Mouse (Mus musculus): Measurements from ENCODE around the gene Adamts18. TPM values are rescaled to one million over a fixed set of nuclear protein-coding genes. Genes with fewer than 3 reads are reported as not detected.

Gene Adamts18
- polyA plus RNA-seq, 1 experiment from 2014 or later = 0.90 TPM

DNA sequence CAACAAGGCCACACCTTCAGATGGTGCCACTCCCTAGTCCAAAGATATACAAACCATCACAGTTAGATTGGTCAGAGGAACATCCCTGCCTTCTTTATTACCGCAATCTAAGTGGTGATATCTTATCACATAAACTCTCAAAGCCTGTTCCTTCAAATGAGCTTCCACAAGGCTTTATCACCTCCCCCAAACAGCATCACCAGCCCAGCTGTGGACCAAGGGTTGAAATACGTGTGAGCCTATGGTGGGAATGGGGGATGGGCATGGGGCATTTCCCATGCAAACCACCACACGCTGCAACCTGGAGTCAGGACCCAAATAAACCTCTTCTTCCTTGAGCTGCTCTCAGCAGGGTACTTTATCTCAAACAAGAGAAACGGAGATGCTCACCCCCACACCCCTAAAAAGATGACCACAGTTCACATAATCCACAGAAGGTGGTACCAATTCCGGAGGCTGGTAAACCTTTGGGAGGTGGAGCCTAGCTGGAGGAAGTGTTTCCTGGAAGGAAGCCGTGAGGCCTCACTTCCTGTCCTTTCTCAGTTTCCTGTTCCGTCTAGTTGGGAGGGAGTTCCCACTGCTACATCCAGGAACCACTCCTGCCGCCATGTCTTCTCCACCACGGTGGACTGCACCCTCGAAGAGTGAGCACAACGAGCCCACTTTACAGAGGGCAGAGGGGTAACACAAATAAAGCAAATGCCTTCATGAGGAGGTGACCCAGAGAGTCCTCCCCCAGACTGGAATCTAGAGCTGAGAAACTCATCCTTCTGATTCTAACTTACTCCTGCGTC lies 11.5 kb upstream of the Adamts18 start:
- H3K4me3 ChIP-seq (ENCODE audit: low read depth, low read length) = no peak overlapping the region
- no peaks in the 10 kb centered on the region for H3K9me3 ChIP-seq (ENCODE audit: control insufficient read depth, low read length)
- no peaks in the 10 kb centered on the region for H3K27me3 ChIP-seq (ENCODE audit: control insufficient read depth, insufficient read depth, low read length)
- WGBS = 88% methylated on average over 12 of the region's 12 CpGs
- no peak for TF ChIP-seq CTCF (IDR thresholded peaks at IDR 0.05; ENCODE audit: low read depth)
- no peak for TF ChIP-seq EP300 (optimal IDR thresholded peaks at IDR 0.05)
- H3K27ac ChIP-seq (replicated peaks) = no peak overlapping the region
- no peak overlapping the region for H3K9ac ChIP-seq (ENCODE audit: low read length)
- H3K4me1 ChIP-seq (replicated peaks; ENCODE audit: control insufficient read depth, insufficient read depth) = no peaks in the 10 kb centered on the region
- H3K36me3 ChIP-seq (ENCODE audit: control insufficient read depth, insufficient read depth, low read length) = no peaks in the 10 kb centered on the region
- no peak overlapping the region for H3K4me2 ChIP-seq (replicated peaks; ENCODE audit: low read depth)
- ATAC-seq (ENCODE audit: low FRiP score, low TSS enrichment) (no peak), DNase-seq (ENCODE audit: low spot score) (no peak)

DNA sequence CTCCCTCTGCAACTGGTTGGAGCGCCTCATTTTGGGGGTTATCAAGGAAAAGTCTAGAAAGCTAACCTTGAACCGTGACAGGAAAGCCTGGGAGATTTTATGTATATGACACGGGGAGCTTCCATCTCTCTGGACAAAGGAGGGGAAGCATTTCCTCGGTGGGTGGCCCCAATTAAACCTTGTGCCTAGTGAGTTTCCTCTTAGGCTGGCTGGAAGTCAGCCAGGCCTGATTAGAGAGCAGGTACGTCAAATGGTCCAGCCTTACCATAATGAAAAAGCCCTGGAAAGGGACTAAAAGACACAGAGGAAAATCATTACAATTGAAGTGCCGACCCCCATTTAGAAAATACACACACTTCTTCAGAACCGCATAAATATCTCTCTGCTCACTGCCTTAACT lies 10.3 kb upstream of the Adamts18 start:
- Histone ChIP-seq H3K36me3 (ENCODE audit: control insufficient read depth, insufficient read depth, low read length) (no peaks in the 10 kb centered on the region), H3K27ac (replicated peaks) (no peak overlapping the region), H3K4me2 (replicated peaks; ENCODE audit: low read depth) (no peak overlapping the region), H3K9me3 (ENCODE audit: control insufficient read depth, low read length) (no peaks in the 10 kb centered on the region), H3K9ac (ENCODE audit: low read length) (no peak overlapping the region), H3K4me3 (ENCODE audit: low read depth, low read length) (no peak overlapping the region), H3K4me1 (replicated peaks; ENCODE audit: control insufficient read depth, insufficient read depth) (no peaks in the 10 kb centered on the region), H3K27me3 (ENCODE audit: control insufficient read depth, insufficient read depth, low read length) (no peaks in the 10 kb centered on the region)
- WGBS = 59% methylated on average over 7 of the region's 7 CpGs
- DNase-seq (ENCODE audit: low spot score) (no peak), ATAC-seq (ENCODE audit: low FRiP score, low TSS enrichment) (no peak)
- TF ChIP-seq CTCF (IDR thresholded peaks at IDR 0.05; ENCODE audit: low read depth) = no peak
- TF ChIP-seq EP300 (optimal IDR thresholded peaks at IDR 0.05) = no peak

DNA sequence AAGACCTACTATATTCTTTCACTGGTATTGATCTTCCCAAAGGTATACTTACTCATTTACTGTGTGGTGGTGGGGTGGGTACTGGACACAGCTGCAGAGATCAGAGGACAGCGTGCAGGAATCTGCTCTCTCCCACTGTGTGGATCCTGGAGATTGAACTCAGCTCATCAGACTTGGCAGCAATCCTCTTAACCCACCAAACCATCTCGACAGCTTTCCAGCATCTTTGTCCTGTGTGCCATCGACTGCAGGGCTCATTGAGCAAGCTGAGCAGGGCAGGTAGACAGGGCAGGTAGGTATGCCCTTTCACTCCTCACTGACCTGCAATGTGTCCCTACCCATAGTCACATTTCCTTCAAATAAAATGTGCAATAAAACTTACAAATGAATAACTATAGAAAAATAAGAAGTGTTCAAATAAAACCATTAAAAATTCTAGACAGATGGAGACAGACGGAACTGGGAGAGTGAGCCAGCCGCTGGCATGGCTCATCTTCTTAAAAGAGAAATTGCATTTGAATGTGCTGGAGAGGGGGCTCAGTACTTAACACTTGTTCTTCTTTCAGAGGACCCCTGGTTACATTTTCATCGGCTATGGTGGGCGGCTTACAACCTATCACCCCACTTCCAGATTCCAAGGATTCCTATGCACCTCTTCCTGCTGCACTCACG lies 6.2 kb upstream of the Adamts18 start:
- DNase-seq (ENCODE audit: low spot score) = no peak
- Histone ChIP-seq H3K36me3 (ENCODE audit: control insufficient read depth, insufficient read depth, low read length) (no peaks in the 10 kb centered on the region), H3K27ac (replicated peaks) (no peak overlapping the region), H3K4me3 (ENCODE audit: low read depth, low read length) (no peak overlapping the region), H3K9me3 (ENCODE audit: control insufficient read depth, low read length) (no peaks in the 10 kb centered on the region), H3K4me2 (replicated peaks; ENCODE audit: low read depth) (no peak overlapping the region), H3K27me3 (ENCODE audit: control insufficient read depth, insufficient read depth, low read length) (no peaks in the 10 kb centered on the region), H3K9ac (ENCODE audit: low read length) (no peak overlapping the region), H3K4me1 (replicated peaks; ENCODE audit: control insufficient read depth, insufficient read depth) (no peaks in the 10 kb centered on the region)
- WGBS = 86% methylated on average over 8 of the region's 8 CpGs
- TF ChIP-seq EP300 (optimal IDR thresholded peaks at IDR 0.05) (no peak), CTCF (IDR thresholded peaks at IDR 0.05; ENCODE audit: low read depth) (no peak)
- ATAC-seq (ENCODE audit: low FRiP score, low TSS enrichment) = no peak

DNA sequence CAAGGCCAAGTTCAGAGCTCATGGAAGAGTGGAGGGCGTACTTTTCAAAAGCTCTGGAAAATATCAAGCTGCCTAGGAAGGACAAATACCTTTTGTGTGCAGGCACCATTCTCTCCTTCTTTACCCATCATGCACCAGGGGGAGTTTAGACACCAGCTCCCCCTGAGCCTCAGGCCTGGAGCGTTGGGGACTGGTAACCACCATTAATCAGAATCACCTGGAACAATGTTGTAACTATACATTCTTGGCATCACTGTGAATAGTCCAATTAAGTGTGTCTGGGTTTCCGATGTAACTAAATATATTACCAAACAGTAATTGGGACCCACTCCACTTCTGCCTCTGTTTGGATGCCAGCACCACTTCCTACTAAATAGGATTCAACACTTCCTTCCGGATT lies 5.2 kb upstream of the Adamts18 start:
- H3K4me1 ChIP-seq (replicated peaks; ENCODE audit: control insufficient read depth, insufficient read depth) = no peaks in the 10 kb centered on the region
- WGBS = 66% methylated on average over 4 of the region's 4 CpGs
- no peaks in the 10 kb centered on the region; the same call in 1 of the 2 replicates for H3K27me3 ChIP-seq (ENCODE audit: control insufficient read depth, insufficient read depth, low read length)
- H3K9ac ChIP-seq (ENCODE audit: low read length) = no peak overlapping the region
- H3K27ac ChIP-seq (replicated peaks) = no peak overlapping the region
- TF ChIP-seq EP300 (optimal IDR thresholded peaks at IDR 0.05) (no peak), CTCF (IDR thresholded peaks at IDR 0.05; ENCODE audit: low read depth) (no peak)
- H3K4me2 ChIP-seq (replicated peaks; ENCODE audit: low read depth) = no peak overlapping the region
- no peak overlapping the region for H3K4me3 ChIP-seq (ENCODE audit: low read depth, low read length)
- no peaks in the 10 kb centered on the region for H3K36me3 ChIP-seq (ENCODE audit: control insufficient read depth, insufficient read depth, low read length)
- DNase-seq (ENCODE audit: low spot score) (no peak), ATAC-seq (ENCODE audit: low FRiP score, low TSS enrichment) (no peak)
- no peaks in the 10 kb centered on the region for H3K9me3 ChIP-seq (ENCODE audit: control insufficient read depth, low read length)

DNA sequence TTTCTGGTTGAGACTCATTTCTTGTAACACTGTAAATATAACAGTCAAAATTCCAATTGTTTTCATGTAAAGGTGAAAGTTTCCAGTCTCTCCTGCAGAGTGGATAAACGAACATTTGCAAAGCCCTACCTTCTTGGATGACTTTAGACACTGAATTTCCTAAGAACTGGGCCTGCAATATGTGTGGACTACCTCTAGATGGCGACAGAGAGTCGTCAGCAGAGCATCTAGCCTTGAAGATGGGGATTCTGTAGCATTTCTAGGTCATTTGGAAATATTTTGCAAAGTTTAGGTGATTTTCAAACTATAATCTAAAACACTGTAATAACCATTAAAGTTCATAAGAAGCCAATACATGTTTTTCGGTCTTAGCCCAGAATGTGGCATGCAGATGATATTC lies 3.1 kb upstream of the Adamts18 start:
- TF ChIP-seq EP300 (optimal IDR thresholded peaks at IDR 0.05) = no peak
- peak; percentile 70 for TF ChIP-seq CTCF (IDR thresholded peaks at IDR 0.05; ENCODE audit: low read depth)
- DNase-seq (ENCODE audit: low spot score) = no peak
- Histone ChIP-seq H3K27me3 (ENCODE audit: control insufficient read depth, insufficient read depth, low read length) (peaks cover 4% of the 10 kb centered on the region; the same call in 1 of the 2 replicates), H3K4me3 (ENCODE audit: low read depth, low read length) (no peak overlapping the region), H3K27ac (replicated peaks) (no peak overlapping the region), H3K36me3 (ENCODE audit: control insufficient read depth, insufficient read depth, low read length) (no peaks in the 10 kb centered on the region), H3K9ac (ENCODE audit: low read length) (no peak overlapping the region), H3K9me3 (ENCODE audit: control insufficient read depth, low read length) (no peaks in the 10 kb centered on the region), H3K4me1 (replicated peaks; ENCODE audit: control insufficient read depth, insufficient read depth) (no peaks in the 10 kb centered on the region; the same call in 1 of the 2 replicates), H3K4me2 (replicated peaks; ENCODE audit: low read depth) (no peak overlapping the region)
- ATAC-seq (ENCODE audit: low FRiP score, low TSS enrichment) = no peak
- WGBS = 51% methylated on average over 4 of the region's 4 CpGs

All from stomach, postnatal 0 days (tissue).